Mouse (Mus musculus): Measurements from ENCODE around the gene Tgfb3. TPM values are rescaled to one million over a fixed set of nuclear protein-coding genes. Genes with fewer than 3 reads are reported as not detected.

Tgfb3 gene
- polyA plus RNA-seq, 2 experiments: 1.2 to 1.3 TPM

- WGBS (ENCODE audit: insufficient replicate concordance): 73% methylated on average over 2 of the region's 2 CpGs
- peaks cover 0 to 7% of the 10 kb centered on the region in 2 experiments; a peak in 2 of 4 replicates for H3K4me1 ChIP-seq (replicated peaks; ENCODE audit: control insufficient read depth in 2 of 2, insufficient read depth in 2 of 2, low read length in 1 of 2)
- no peak for TF ChIP-seq CTCF (IDR thresholded peaks at IDR 0.05; ENCODE audit: low read depth)
- no peak for TF ChIP-seq EP300 (IDR thresholded peaks at IDR 0.05; ENCODE audit: low read depth)
These were observed 23.5 kb downstream of the Tgfb3 start for GRCm38 (mm10) chr12:86055306-86055705.

GRCm38 (mm10) chr12:86051477-86051876, 27.4 kb downstream of the Tgfb3 start:
- H3K27ac ChIP-seq: no peak overlapping the region
- DNase-seq (ENCODE audit: low read depth in 3 of 3, low spot score in 3 of 3) (peak in 1 of 3 experiments; percentile 2), ATAC-seq (ENCODE audit: insufficient read depth) (peak; percentile 55; the same call in 1 of the 2 replicates)
- TF ChIP-seq EP300 (IDR thresholded peaks at IDR 0.05; ENCODE audit: low read depth) (no peak), CTCF (IDR thresholded peaks at IDR 0.05; ENCODE audit: low read depth) (no peak)
- H3K4me3 ChIP-seq (ENCODE audit: insufficient read depth in 1 of 2, low read depth in 2 of 2, low read length in 2 of 2): no peak overlapping the region
- H3K4me2 ChIP-seq (ENCODE audit: low read depth): no peak overlapping the region
- H3K9ac ChIP-seq (replicated peaks): no peak overlapping the region
- no peaks in the 10 kb centered on the region for H3K9me3 ChIP-seq (ENCODE audit: control insufficient read depth, low read length)
- no peaks in the 10 kb centered on the region for H3K36me3 ChIP-seq (replicated peaks; ENCODE audit: control insufficient read depth, insufficient read depth, low read depth)
- peaks cover 0 to 7% of the 10 kb centered on the region in 2 experiments; a peak in 2 of 4 replicates for H3K4me1 ChIP-seq (replicated peaks; ENCODE audit: control insufficient read depth in 2 of 2, insufficient read depth in 2 of 2, low read length in 1 of 2)
- WGBS (ENCODE audit: insufficient replicate concordance): 32% methylated on average over 5 of the region's 5 CpGs
- no peaks in the 10 kb centered on the region for H3K27me3 ChIP-seq (ENCODE audit: control insufficient read depth, insufficient read depth, low read length)

More at GRCm38 (mm10) chr12:86055306-86055705, 23.5 kb downstream of the Tgfb3 start:
- Histone ChIP-seq H3K27me3 (ENCODE audit: control insufficient read depth, insufficient read depth, low read length) (no peaks in the 10 kb centered on the region), H3K27ac (no peak overlapping the region), H3K36me3 (replicated peaks; ENCODE audit: control insufficient read depth, insufficient read depth, low read depth) (no peaks in the 10 kb centered on the region), H3K9ac (replicated peaks) (no peak overlapping the region), H3K4me3 (ENCODE audit: insufficient read depth in 1 of 2, low read depth in 2 of 2, low read length in 2 of 2) (no peak overlapping the region), H3K9me3 (ENCODE audit: control insufficient read depth, low read length) (no peaks in the 10 kb centered on the region), H3K4me2 (ENCODE audit: low read depth) (no peak overlapping the region)
- no peak for DNase-seq (ENCODE audit: low read depth in 3 of 3, low spot score in 3 of 3)
- no peak for ATAC-seq (ENCODE audit: insufficient read depth)

GRCm38 (mm10) chr12:86049813-86050212, 29.0 kb downstream of the Tgfb3 start:
- ATAC-seq (ENCODE audit: insufficient read depth): no peak
- Histone ChIP-seq H3K9ac (replicated peaks) (no peak overlapping the region), H3K27ac (no peak overlapping the region), H3K27me3 (ENCODE audit: control insufficient read depth, insufficient read depth, low read length) (no peaks in the 10 kb centered on the region), H3K36me3 (replicated peaks; ENCODE audit: control insufficient read depth, insufficient read depth, low read depth) (no peaks in the 10 kb centered on the region), H3K9me3 (ENCODE audit: control insufficient read depth, low read length) (no peaks in the 10 kb centered on the region), H3K4me2 (ENCODE audit: low read depth) (no peak overlapping the region), H3K4me3 (ENCODE audit: insufficient read depth in 1 of 2, low read depth in 2 of 2, low read length in 2 of 2) (no peak overlapping the region), H3K4me1 (replicated peaks; ENCODE audit: control insufficient read depth in 2 of 2, insufficient read depth in 2 of 2, low read length in 1 of 2) (peaks cover 0 to 7% of the 10 kb centered on the region in 2 experiments; a peak in 2 of 4 replicates)
- TF ChIP-seq CTCF (IDR thresholded peaks at IDR 0.05; ENCODE audit: low read depth) (no peak), EP300 (IDR thresholded peaks at IDR 0.05; ENCODE audit: low read depth) (no peak)
- 73% methylated on average over 6 of the region's 6 CpGs for whole genome bisulfite sequencing (ENCODE audit: insufficient replicate concordance)
- DNase-seq (ENCODE audit: low read depth in 3 of 3, low spot score in 3 of 3): no peak

- H3K4me1 ChIP-seq (replicated peaks; ENCODE audit: control insufficient read depth in 2 of 2, insufficient read depth in 2 of 2, low read length in 1 of 2): peaks cover 0 to 7% of the 10 kb centered on the region in 2 experiments; a peak in 2 of 4 replicates
- ATAC-seq (ENCODE audit: insufficient read depth): no peak
- DNase-seq (ENCODE audit: low read depth in 3 of 3, low spot score in 3 of 3): no peak
- no peak overlapping the region for H3K9ac ChIP-seq (replicated peaks)
- no peaks in the 10 kb centered on the region for H3K9me3 ChIP-seq (ENCODE audit: control insufficient read depth, low read length)
- TF ChIP-seq EP300 (IDR thresholded peaks at IDR 0.05; ENCODE audit: low read depth) (no peak), CTCF (IDR thresholded peaks at IDR 0.05; ENCODE audit: low read depth) (no peak)
- no peak overlapping the region for H3K27ac ChIP-seq
- WGBS (ENCODE audit: insufficient replicate concordance): 38% methylated on average over 8 of the region's 8 CpGs
- H3K27me3 ChIP-seq (ENCODE audit: control insufficient read depth, insufficient read depth, low read length): no peaks in the 10 kb centered on the region
- H3K4me2 ChIP-seq (ENCODE audit: low read depth): no peak overlapping the region
- no peaks in the 10 kb centered on the region for H3K36me3 ChIP-seq (replicated peaks; ENCODE audit: control insufficient read depth, insufficient read depth, low read depth)
- no peak overlapping the region for H3K4me3 ChIP-seq (ENCODE audit: insufficient read depth in 1 of 2, low read depth in 2 of 2, low read length in 2 of 2)
These were observed 31.5 kb downstream of the Tgfb3 start for GRCm38 (mm10) chr12:86047376-86047775.

GRCm38 (mm10) chr12:86046776-86047175, 32.1 kb downstream of the Tgfb3 start:
- DNase-seq (ENCODE audit: low read depth in 3 of 3, low spot score in 3 of 3): no peak
- H3K4me2 ChIP-seq (ENCODE audit: low read depth): no peak overlapping the region
- no peak for ATAC-seq (ENCODE audit: insufficient read depth)
- peaks cover 0 to 6% of the 10 kb centered on the region in 2 experiments; a peak in 2 of 4 replicates for H3K4me1 ChIP-seq (replicated peaks; ENCODE audit: control insufficient read depth in 2 of 2, insufficient read depth in 2 of 2, low read length in 1 of 2)
- no peaks in the 10 kb centered on the region for H3K27me3 ChIP-seq (ENCODE audit: control insufficient read depth, insufficient read depth, low read length)
- TF ChIP-seq CTCF (IDR thresholded peaks at IDR 0.05; ENCODE audit: low read depth): no peak
- TF ChIP-seq EP300 (IDR thresholded peaks at IDR 0.05; ENCODE audit: low read depth): no peak
- H3K9ac ChIP-seq (replicated peaks): no peak overlapping the region
- no peaks in the 10 kb centered on the region for H3K36me3 ChIP-seq (replicated peaks; ENCODE audit: control insufficient read depth, insufficient read depth, low read depth)
- H3K9me3 ChIP-seq (ENCODE audit: control insufficient read depth, low read length): no peaks in the 10 kb centered on the region
- H3K4me3 ChIP-seq (ENCODE audit: insufficient read depth in 1 of 2, low read depth in 2 of 2, low read length in 2 of 2): no peak overlapping the region
- H3K27ac ChIP-seq: no peak overlapping the region
- 53% methylated on average over 2 of the region's 2 CpGs for WGBS (ENCODE audit: insufficient replicate concordance)
